Mouse (Mus musculus) megakaryocyte progenitor cell, adult 5-6 weeks (primary cell): ENCODE measurements around the gene Shld2. TPM values are rescaled to one million over a fixed set of nuclear protein-coding genes. Genes with fewer than 3 reads are reported as not detected.
"Not testable (repeated sequence)": the region's sequence is repeated elsewhere in the genome, so short reads cannot be mapped to it uniquely, and the experiment has no call there.

Source experiments
- ATAC-seq: replicated peaks from 2 replicates; pipeline ENCODE4 v1.8.0; 2016; ENCODE audit warnings: mild to moderate bottlenecking, moderate TSS enrichment, inconsistent platforms; ENCODE audit not compliant: poor library complexity
- total RNA-seq, 2 experiments: library from RNA; stranded (forward) in 1 of 2; stranded (reverse) in 1 of 2; fragments of 157-497, 149-512 nt in 1 of 2; fragments of 200-1000 nt in 1 of 2; gene quantifications; 2 replicates each; pipeline versions ENCODE4 v1.2.3 to v1.2.4; 2015 to 2017

The Shld2 gene
- total RNA-seq, 2 experiments from 2014 or later: 7.9 to 13.3 TPM

DNA sequence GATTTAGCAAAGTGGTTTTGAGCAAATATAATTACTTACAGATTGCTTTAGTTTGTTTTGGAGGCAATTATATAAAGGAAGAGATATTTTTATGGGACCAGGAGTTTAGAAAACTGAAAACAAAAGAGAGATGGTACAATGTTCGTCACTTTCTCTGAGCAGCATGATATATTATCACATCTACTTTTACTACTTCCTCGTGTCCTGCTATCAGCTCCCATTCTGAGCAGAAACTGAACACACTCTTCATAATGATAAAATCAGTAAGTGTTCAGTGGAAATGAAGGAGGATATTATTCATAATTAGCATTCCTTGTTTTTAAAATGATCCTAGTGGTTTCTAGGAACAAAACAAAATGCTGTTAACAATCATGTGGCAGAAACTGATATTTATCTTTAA is 21.9 kb downstream of the Shld2 start:
- ATAC-seq: no peak

DNA sequence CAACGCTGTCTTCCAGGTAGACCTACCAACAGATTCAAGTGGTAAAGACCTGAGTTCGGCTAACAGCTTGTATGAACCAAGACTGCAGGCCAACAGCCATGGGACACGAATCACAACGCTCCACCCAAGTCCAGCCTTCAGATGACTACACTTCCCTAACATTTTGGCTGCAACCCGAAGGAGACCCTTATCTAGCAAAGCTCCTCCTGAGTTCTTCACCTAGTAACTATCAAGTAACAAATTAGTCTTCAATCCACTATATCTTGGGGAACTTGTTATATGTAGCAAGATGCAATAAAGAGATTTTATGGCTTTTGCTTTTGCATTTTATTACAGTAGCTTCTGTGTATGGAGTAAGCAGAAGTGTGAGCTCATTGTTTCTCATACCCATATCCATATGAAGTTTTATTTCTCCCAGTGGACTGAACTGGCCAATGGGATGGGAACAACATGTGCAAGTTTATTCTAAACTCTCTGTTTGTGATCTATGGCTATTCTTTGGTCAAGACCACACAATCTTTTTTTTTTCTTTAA is 28.5 kb downstream of the Shld2 start:
- ATAC-seq: no peak

DNA sequence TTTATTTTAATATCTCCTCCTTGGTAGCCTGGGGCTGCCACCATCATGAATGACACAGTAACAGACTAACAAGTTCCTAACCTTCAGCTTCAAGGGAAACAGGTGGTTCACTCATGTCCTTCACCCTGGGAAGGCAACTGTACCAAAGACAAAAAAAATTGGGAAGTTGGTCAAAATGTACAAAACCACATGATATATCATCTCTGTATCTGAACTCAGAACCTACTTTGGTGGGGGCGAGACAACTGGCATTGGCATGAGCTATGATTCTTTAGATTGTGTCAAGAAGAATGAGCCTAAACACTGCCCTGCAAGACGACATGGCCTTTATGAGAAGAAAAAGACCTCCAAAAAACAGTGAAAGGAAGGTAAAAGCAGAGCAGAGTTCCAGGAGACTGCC is 29.5 kb downstream of the Shld2 start:
- no peak for ATAC-seq

DNA sequence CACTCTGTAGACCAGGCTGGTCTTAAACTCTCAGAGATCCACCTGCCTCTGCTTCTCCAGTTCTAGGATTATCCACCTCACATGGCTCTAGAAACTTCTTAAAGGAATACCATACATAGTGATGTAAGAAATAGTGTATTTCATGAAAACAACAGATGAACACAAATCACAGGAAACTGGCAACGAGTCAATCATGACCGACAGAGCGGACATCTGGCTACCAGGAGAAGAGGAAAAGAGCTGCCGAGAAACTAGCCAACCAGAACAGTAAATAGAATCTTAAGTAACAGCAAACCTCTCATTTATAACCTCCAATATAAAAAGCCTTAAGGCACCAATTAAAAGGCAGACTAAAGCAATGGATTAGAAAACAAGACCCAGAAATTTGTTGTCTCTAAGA is 30.6 kb downstream of the Shld2 start:
- no peak for ATAC-seq

DNA sequence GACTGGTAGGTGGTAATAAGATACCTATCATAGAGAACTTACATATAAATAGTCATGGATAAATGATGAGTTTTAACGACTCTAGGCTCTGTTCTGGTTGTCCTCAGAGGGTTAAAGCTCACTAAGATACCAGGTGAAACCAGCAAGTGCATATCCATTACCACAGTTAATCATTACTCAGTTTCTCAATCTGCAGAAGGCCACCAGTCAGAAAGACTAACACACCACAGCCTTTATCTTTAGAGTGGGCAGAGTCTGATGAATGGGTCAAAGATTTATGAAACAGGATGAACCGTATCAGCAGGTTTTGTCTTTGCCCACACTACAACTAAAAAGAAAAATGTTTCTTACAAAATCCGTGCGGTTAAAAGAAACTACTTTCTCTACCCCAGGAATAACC is 35.1 kb downstream of the Shld2 start:
- no peak for ATAC-seq

DNA sequence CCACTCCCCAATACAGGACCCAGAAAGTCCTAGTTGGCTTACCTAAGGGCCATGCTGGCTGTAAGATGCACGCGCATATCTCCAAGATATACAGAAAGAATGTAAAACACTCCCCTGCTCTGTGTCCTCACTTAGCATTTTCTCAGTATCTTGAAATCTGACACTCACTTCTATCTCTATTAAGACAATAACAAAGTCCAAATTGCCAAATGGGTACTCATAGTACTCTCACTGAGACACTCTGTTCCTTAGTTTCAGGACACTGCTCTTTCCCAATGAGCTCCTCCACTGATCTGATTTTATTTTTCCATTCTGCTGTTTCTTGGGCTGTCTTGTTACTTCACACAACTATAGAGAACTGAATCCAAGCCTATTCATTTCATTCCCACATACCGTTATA is 36.2 kb downstream of the Shld2 start:
- no peak for ATAC-seq

DNA sequence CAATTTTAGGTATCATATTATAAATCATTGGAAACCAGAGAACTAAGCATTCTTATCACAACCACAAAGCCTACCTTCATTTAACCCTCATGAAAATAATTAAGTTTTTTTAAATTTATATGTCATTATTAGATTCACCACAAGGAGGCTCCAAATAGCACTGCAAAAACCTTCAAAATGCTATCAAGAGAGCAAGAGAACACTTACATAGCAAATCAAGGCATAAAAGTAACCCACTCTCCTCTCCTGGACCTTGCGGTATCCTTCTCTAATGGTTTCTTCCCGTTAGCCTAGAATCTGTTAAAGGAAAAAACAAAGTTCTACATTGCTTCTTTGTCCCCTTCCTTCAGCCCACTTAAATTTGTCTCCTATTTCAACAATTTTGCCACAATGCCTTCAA is 37.0 kb downstream of the Shld2 start:
- peak; percentile 71 for ATAC-seq

DNA sequence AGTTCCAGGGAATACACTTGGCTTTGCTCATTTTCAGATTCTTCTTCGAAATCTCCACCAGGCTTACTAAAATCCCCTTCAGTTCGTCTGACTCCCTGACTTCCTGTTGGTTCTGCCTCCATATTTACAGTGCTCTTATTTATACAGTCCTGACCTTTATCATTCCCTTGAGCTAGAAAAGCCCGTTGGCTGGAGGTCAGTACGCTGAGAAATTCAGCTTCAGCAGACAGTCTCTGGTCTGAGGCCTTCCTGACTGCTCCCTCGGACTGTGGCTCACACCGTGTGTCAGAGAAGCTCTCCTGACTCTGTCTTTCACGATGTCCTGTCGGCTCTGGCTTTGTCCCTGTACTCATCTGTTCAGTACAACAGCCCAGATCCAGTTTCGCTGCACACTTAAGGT is 42.2 kb downstream of the Shld2 start:
- no peak for ATAC-seq

DNA sequence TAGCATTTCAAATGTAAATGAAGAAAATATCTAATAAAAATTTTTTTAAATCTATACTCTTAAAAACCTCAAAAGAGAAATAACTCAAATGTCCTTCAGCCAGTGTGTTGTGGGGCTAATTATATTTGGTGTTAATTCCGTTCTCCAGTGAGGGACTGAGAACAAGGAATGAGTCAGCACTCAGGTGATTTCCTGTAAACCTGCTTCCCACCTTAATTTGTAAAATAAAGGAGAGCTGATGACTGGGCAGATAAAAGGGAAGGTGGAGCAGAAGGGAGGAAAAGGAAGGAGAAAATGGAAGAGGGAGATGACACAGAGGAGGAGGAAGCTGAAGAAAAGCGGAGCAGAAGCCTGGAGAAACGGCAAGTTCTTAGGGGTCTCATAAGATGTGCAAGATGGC is 51.8 kb downstream of the Shld2 start:
- ATAC-seq: not testable (repeated sequence)

DNA sequence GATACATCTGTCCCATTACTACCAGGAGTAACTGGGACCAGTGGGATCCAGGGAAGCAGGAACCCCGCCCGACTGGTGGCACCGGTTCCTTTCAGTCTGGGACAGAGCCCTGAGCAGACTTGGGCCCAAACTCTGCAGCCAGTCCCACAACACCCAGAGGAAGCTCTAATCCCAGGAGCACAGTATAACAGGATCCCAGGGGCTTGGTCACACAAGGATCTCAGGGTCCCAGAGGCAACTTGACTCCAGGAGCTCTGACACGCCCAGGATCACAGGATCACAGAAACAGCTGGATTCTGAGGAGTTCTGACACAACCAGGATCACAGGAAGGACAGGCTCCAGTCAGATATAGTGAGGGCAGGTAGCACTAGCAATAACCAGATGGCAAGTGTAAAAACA is 57.0 kb downstream of the Shld2 start:
- no peak for ATAC-seq

DNA sequence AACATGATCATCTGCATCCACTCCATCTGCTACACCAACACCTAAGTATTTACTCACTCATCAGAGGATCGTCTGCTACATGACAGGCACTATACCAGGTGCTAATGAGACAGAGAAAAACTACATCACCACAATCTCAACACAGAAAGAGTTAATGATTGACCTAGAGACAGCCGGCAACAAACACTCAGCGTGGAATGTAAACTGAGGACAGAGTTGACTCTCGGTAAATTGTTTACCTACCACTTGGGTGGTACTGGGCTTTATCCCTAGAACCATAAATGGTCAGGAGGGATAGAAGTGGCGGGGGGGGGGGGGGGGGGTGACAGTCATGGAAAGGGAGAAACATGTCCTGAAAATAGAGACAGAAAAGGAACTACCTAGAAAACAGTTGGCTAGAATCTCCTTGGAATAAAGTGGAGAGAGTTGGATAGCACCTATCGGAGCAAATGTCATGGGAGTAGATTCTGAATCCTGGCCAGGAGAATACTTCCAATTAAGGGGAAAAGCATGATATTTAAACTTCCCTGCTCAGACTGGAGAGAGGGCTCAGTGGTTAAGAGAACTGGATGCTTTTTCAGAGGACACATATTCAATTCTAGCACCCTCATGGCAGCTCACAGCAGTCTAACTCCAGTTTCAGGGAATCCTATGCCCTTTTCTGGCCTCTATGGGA is 57.7 kb downstream of the Shld2 start:
- ATAC-seq: no peak

DNA sequence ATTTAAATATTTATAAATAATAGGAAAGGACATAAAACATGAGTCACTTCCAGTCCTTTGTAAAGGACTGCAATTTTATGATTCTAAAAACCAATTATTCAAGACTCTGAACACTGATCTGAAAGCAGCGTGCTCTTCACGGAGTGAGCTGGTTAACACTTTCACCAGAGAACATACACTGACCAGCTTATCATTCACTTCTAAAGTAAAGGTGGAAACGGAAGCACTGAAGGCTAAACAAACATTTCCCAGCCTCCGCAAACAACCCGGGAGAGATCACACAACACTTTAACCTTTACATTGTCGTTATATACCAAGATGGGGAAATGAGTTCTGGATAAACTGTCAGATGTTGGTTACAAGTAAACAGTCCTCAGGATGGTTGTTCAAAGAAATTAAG is 69.6 kb downstream of the Shld2 start:
- no peak for ATAC-seq

DNA sequence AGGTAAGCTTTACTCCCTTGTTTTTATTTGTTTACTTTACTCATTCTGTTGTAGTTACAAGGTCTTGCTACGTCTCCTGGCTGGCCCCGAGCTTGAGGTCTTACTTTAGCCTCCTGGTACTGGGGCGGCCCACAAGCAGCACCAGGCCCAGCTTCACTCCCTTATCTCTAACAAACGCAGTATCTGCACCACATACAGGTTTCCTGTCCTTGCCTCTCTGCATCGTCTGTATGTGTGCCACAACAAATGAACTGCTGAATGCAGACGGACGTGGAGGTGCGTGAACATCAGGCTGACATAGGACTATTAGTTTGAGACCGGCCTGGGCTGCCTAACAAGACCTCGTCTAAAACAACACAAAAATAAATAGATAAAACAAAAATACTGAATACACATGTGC is 70.0 kb downstream of the Shld2 start:
- no peak for ATAC-seq

DNA sequence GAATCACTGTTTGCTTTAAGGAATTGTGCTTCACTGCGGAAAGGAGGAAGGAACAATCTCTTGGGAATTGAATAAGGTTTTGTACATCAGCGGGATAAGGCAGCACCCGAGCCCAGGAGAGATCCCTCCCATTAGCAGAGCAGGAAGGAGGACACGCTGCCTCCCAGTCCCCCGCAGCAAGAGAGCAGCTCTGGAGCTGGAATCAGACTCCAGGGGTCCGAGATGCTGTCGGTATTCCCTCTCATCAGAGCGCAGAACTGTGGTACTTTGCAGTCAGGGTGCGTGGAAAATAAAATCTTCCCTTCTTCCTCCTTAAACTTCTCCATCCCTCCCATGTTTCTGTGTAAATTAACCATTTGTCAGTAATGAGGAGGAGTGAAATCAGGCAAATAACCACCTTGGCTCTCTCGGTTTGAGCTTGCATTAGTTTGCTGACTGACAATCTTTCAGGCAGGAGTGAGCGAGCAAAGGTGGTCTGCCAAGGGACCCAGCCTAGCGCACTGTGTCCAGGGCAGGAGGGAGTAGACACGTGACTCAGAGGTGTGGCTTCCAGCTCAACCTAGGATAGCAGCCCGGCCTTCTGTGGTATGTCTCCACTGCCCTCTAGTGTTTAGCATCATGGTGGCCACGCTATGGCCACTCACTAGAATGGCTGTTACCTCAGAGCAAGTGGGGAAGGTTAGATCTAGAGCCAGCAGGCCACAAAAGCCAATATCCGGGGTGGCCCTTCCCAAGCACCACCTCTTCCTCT is 75.5 kb downstream of the Shld2 start:
- peak; percentile 100 for ATAC-seq

DNA sequence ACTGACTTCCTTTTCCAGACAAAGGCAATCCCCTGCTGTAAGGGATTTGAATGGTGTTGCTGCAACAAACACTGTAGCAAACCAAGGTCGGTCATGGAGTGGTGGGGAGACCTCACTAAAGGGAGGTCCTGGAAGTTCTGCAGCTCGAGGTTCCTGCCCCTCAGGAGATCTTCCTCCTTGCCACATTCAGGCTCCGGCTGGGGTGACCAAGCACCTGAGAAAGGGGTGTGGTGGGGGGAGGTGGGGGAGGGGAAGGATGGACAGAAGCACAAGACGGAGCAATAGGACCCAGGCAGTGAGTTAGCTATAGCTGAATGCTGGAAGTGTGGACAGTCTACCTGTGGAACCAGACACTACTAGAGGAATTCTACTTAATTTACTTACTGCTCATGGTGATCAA is 76.4 kb downstream of the Shld2 start:
- no peak for ATAC-seq

DNA sequence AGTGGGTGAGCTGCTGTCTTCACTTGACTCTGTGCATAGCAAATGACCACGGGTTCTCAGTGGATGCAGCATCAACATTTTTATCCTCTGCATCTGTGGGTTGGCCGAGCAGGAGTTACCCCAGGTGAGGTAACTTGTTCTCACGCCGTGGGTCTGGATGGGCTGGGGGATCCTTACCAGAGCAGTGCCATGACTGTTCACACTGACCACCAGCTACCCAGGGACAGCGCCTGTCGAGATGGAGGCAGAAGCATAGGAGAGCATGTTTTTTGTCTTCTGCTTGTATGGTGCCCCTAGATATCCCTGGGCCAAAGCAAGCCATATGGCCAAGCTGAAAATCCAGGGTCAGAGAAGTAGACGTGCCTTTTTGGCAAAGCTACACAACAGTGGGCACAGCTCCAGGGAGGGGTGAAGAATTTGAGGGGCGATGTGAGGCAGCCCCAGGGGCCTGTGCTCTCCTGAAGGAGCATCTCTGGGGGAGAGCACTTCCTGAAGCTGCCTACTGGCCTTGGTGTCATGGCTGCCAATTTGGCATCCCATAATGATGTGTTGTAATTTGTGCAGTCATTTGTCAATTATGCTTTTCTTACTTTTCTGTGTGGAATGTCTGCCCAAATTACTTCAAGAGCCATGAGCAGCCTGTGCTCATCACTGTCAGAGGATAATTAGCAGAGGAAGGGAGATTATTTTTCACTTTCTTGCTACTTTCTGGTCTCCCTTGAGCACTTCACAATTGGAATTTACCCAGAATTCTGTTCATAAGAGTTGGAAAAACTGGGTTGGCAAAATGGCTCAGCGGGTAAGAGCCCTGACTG is 77.2 kb downstream of the Shld2 start:
- ATAC-seq: no peak

DNA sequence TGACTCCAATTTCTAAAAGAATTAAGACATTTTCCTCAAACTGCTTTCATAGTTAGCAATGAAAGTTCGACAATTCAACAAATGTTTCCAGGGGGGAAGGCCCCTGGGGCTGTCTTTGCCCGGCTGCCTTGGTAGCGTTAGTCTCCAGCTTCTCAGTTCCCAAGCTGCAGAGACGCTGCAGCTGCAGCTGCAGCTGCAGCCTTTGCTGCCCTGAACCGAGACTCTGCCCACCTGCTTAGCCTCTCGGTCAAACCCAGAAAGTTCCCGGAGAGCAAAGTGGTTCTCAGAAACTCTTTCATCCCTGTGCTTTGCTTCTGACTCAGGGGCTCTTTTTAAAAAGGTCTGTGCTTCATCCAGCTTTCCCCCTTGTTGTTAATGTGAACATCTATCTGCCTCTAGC is 78.0 kb downstream of the Shld2 start:
- ATAC-seq: no peak

DNA sequence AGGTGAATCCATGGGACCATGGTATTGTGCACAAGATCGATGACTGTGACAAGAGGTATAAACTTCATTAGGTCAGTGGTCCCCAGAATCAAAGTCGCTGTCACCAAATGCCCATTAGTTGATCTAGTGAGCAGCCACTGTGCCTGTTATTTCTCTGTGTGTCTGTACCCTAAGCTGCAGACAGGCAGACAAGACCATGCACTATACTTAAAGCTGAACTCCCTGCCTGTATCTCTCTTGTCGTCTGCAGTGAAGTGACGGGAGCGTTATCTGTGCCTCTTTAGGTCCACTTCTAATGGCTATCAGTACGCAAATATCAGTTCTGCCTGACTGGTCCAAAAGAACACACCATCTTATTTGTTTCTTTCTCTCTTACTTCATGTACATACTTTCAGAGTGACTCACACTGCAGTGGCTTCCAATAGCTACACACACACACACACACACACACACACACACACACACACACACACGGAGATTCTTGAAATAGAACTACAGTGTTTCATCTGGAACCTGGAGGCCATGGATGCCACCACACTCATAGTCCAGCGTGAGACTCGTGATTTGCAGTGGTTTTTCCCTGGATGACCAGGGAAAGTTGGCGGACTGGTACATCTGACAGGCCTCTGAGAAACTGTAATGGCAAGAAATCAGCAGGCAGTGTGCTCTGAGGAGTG is 81.3 kb downstream of the Shld2 start:
- ATAC-seq: no peak

DNA sequence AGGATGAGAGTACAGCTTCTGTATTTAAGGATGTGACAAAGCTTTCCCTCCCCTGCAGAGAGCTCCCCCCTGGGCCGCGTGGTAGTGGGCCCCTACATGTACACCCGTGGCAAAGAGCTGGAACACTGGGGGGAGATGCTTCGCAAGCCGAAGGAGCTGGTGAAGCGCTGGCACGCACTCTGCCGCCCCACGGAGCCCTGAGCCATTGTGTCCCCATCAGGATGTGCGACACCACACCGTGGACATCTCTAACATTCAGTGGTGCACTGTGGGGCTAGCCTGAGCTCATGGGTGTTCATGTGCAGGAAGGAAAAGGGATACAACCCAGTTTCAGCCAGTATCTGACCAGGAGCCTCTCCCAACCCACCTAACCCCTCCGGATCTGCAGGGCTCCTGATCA is 82.3 kb downstream of the Shld2 start:
- ATAC-seq: no peak

DNA sequence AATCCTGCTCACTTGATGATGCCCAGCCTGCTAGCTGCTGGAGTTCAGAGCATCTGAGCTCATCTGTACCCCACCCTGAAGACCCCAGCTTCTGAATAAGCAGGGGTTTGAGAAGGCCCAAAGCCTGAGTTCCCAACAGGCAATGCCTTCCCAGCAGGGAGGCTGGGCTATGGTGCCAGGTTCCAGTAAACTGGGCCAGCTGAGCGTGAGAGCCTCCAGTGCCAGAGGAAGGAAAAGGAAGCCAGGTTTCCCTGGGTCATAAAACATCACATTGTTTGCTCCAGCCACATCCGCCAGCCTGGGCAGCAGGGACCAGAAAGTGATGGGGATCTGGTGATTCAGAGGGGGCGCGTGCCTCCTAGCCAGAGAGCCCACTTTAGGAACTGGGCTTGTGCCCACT is 83.7 kb downstream of the Shld2 start:
- no peak for ATAC-seq

DNA sequence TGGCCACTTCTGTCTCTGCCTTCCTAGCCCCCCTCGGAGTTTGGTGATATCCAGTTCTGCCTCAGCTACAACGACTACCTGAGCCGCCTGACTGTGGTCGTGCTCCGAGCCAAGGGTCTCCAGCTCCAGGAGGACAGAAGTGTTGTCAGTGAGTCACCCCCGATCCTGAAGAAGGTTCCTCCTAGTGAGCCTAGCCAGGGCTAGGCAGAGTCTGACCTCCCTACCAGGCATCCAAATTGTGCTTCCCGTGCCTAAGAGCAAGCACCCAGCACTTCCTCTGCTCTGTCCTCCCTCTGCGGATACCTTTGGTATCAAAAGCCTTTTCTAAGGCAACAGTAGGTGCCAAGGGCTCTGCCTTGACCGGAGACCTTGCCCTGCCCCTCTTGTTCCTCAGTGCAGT is 84.3 kb downstream of the Shld2 start:
- ATAC-seq: no peak
